Mouse (Mus musculus) spleen, adult 12 weeks (tissue): ENCODE data around the gene Gm10306.
A peak's percentile ranks its signal among the peaks of the same experiment; 100 is the strongest.

Experiments used
- DNase-seq: peaks from one replicate; pipeline ENCODE4 v3.0.0; 2022; ENCODE audit warnings: low spot score

The Gm10306 gene

DNA sequence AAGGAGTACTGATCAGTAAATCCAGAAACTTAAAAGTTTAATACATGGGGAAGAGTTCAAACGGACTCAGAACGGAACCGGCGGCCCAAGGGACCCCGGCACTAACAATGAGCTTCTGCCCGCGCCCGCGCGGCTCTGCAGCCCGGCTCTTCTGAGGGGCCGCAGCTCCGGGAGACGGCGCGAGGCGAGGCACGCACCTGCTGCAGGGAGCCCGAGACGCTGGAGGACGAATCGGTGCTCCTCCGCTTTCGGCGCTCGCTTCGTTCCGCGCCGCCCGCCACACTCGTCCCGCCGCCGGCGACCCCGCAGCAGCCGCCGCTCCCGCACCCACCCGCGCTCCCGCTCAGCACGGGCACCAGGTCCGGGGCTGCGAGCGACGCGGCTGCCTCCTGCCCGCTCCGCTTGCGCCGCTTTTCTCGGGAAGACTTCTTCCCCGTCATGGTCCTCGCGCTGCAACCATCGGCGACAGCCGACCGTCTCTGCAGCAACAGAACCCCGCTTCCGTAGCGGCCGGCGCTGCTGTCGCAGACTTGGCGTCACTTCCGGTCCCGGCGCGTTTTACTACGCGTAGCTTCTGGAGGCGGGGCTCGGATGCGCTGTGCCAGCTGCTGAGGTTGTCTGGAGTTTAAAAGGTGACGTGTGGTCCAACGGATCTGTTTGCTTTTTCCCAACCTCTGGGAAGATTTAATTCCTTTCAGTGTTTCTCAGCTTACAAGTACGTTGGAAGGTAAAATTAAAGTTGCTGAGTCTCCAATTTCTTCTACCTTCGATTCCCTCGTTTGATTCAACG lies at the start of gene Gm10306, which contains the start of gene Caap1:
Gm10306 (plus strand) TSS at position 282 of the 790 bp plus-strand sequence.
Caap1 (minus strand) TSS at position 532 of the 790 bp plus-strand sequence.
- peak; percentile 87 for DNase-seq

DNA sequence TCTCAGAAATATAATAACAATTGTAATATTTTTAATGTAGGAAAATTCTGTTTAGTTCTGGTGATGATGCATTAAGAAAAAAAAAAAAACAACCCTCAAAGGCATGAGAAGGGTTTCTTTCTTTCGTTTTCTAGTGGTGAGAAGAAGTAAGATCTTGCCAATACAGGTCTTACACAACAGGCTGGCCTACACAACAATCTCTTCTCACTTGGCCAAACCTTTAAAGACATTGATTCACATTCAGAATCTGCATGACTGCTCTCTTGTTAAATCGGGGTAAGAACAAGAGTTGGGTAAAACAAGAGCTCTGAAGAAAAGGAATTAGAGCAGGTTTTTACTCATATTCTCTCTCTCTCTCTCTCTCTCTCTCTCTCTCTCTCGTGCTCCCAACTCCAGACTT lies 41.0 kb upstream of the Gm10306 start:
- DNase-seq = no peak

DNA sequence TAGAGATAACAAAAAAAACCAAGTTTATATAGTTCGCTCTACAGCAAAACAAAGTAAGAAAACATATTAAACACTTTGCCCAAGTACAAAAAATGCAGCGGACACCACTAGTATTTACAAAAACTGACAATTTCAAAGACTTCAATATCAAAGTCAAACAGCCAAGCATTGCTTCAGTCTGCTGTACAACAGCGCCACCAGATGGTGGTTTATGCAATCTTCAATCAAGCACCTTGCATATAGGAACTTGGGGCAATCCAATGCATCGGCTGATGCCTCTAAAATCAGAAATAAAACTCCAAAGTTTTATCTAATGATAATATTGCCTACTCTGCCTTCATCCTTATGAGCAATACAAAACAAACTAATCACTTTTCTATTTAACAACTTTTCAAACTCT lies 38.7 kb upstream of the Gm10306 start:
- no peak for DNase-seq

GRCm38 (mm10) chr4:94523321-94523720 lies 33.0 kb upstream of the Gm10306 start:
- DNase-seq = no peak

GRCm38 (mm10) chr4:94529448-94529847 lies 26.9 kb upstream of the Gm10306 start:
- no peak for DNase-seq

- no peak for DNase-seq
Observed at GRCm38 (mm10) chr4:94533205-94533604, 23.1 kb upstream of the Gm10306 start.

- DNase-seq = no peak
Observed at GRCm38 (mm10) chr4:94543041-94543440, 13.3 kb upstream of the Gm10306 start.

DNA sequence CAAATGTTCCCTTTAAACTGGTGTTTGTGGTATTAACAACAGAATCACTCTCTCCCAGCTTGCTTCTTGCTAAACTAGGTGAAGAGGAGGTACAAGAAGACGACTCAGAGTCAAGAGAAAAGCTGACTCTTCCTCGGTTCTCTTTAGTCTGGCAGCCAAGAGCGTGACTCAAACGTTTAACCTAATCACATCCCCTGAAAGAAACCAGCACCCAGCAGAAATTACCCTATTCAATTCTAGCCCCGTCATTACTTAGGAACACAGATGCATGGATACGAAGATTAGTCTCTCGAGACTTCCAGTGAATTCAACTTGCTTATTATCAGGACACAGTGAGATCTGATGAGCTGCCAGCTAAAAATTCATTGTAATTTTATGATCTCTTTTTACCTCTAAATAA lies 12.0 kb upstream of the Gm10306 start:
- DNase-seq = no peak

- DNase-seq = no peak
Observed at GRCm38 (mm10) chr4:94554955-94555494, 1.3 kb upstream of the Gm10306 start.

GRCm38 (mm10) chr4:94557145-94557544 lies 799 bp downstream of the Gm10306 start:
- DNase-seq = no peak

DNA sequence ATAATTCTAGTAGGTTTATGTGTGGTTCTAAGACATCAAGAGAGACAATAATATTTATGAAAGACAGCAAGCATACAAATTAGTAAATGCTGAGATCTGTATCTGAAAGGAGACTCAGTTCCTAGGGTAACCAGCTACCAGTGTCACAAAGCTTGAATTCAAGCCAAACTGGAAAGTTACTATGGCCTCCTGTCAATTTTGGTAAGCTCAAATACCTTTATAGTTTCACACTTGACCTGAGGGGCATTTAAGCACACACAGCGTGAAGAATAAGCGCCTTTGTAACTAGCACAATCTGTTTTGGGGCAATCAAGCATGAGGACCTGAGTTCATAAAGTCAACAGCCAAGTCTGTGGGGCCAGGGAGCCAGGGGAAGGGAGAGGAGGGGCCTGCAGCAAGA lies 2.9 kb downstream of the Gm10306 start:
- DNase-seq = no peak

DNA sequence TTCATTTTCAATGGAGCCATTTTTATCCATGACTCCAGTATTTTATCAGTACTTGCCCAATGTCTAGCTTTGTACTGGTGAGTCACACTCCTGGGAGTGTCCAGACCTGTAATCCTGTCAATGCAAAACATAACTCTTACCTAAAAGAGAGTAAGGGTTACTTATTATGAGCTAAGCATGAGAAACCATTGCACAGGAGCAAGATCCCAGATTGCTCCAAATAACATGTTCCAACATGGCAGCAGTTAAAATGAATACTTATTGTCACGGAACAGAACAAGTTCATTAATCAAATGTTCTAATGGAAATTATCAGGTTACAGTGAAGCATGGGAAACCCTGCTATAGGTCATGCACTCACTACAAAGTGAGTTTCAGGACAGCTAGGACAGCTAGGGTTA lies 4.0 kb downstream of the Gm10306 start:
- DNase-seq = no peak

DNA sequence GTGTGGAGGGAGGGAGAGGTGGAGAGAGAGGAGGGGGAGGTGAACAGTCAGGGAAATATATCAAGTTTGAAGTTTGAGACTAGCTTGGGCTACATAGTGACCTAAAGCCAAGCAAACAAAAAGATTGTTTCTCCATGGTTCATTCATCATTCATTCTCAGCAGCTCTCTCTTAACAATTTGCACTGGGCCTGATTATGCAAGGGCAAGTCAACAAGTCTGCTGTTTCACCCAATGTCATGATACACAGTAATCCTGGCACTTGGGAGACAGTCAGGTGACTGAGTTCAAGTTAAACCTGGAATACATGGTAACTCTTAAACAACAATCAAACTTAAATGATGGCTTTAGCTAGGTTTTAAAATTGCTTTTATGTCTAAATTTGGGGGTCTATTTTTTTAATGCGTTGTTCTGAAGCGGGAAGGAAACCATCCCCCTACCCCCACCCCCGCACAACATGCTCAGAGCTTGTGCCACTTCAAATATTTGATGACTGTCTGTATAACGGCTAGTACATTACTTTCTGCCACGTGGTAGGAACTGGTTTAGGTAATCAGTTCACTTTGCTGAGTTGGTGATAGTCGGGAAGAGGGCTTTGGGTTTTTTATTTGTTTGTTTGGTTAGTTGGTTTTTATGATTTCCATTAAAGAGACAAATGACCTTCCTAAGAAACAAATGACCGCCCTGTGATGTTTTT lies 5.8 kb downstream of the Gm10306 start:
- no peak for DNase-seq

DNA sequence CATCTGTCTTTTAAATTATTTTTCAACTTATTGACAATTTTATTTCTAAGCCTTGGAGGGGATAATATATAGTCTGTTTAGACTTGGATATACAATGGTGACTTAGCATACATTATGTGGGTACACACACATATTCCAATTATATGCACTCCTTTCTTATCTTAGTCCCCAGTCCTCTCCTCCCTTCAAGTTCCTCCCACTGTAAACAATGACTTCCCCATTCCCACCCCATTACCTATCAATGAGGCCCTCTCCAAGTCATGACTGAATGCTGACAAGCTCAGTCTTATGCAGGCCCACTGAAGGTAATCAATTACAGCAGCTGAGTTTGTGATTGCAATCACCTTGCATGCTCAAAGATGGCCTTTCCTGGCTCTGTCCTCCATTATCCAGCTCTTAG lies 8.0 kb downstream of the Gm10306 start:
- DNase-seq = no peak

DNA sequence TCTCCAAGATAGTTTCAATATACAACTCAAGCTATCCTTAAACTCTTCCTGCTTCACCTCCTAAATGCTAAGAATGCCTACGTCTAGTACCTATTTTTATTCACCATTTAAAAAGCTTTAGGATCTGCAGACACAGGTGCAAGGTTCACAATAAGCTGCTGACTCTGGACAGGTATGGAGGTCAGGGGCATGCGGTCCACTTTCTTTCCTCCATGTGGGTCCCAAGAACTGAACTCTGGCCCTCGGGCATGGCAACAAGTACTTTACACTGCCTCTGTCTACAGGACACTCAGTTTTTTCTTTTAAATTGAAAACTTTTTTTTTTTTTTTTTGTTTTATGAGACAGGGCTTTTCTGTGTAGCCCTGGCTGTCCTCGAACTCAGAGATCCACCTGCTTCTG lies 16.3 kb downstream of the Gm10306 start:
- no peak for DNase-seq

DNA sequence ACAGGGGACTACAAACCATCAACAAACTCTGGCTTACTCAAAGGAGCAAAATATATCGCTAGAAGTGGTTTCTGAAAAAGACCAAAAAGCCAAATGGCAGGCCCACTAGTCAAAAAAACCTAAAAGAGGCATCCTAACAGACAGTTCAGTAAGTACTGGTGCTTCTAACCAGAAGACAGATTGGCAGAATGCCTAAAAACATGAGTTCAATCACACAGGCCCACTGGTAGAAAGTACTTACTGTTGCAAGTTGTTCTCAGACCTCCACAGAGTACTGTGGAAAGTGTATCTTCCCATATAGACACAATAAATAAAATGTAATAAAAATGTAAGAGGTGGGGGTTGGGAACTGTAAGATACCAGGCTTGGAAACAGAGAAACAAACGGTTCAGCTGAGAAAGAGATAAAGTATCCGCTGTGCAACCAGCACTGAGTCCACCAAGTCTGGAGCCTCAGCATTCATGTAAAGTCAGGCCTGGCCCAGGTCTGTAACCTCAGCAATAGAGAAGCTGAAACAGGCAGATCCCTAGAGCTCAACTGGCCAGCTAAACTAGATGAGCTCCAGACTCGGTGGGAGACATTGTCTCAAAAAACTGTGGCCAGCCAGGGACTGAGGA lies 35.5 kb downstream of the Gm10306 start:
- no peak for DNase-seq

GRCm38 (mm10) chr4:94592709-94593108 lies 36.4 kb downstream of the Gm10306 start:
- no peak for DNase-seq

DNA sequence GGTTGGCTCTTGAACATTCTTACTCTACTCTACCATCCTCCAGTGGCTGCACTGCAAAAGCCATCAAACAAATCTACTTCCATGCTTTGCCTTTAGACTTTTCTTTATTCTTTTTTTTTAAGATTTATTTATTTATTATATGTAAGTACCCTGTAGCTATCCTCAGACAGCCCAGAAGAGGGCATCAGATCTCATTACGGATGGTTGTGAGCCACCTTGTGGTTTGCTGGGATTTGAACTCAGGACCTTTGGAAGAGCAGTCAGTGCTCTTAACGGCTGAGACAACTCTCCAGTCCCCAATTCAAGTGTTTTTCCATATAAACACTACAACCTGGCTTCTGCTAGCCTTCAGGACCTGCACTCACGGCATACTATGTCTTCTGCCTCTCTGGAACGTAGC lies 45.0 kb downstream of the Gm10306 start:
- no peak for DNase-seq

- DNase-seq = no peak
Observed at GRCm38 (mm10) chr4:94602496-94603030, 46.2 kb downstream of the Gm10306 start.

GRCm38 (mm10) chr4:94603031-94603629 lies 46.8 kb downstream of the Gm10306 start, which contains the start of gene Plaa:
Plaa (minus strand) TSS chr4:94603244.
- peak; percentile 85 for DNase-seq

DNA sequence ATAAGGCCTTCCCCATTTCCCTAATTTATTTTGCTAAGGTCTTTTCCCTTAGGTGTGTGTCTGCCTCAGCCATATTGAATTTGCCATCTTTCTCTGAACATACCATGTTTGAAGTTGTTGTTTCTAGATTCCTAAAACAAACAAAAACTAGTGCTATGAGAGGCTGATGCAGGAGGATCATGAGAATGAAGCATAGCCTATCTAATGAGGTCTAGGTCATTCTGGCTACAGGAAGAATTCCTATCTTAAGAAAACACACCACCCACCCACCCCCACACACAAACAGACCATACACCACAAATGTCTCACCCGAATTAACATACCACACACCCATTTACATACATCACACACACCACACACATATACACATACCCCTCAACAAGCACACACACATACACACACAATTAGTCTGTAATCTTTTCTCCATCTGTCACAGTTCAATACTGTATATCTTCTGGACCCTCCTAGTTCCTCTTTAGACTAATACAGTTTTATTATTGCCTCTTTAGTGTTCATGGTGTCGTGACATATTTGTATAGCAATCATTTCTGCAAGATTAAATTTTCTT lies 48.2 kb downstream of the Gm10306 start:
- DNase-seq = no peak

DNA sequence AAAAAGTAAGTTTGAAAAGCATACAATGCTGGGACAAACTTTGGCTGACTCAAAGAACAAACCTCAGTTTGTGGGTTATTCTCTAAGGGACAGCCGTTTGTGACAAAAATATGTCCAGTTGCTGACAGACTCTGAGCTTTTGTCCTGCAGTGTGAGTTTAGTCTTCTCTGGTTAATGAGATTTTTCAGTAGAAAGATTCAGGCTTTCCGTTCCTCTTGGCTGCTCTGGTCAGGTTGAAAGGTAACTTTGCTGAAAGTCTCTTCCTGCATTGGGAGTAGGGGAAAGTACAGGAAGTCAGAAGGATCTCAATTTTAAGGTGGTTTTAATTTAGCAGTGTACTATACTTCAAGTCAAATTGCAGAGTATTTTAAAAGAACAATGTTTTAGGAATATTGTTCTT lies 49.2 kb downstream of the Gm10306 start:
- DNase-seq = no peak
